8 mouse cellular contexts compared by ENCODE assay signal in genomic region chr1:172528701-172529100, GRCm38 (mm10). TPM values are rescaled to one million over a fixed set of nuclear protein-coding genes. Genes with fewer than 3 reads are reported as not detected.
DNase-seq lines count a peak whose midpoint lies in the region; ATAC-seq and TF ChIP-seq lines count a peak whose summit lies in the region.

No protein-coding gene starts in this region.

- no peak overlapping the region for H3K4me2 ChIP-seq in heart, embryonic 14.5 days (ENCODE audit: low read length)
- H3K4me2 ChIP-seq in kidney, postnatal 0 days (ENCODE audit: low read length), result no peak overlapping the region
- H3K4me2 ChIP-seq in liver, embryonic 12.5 days, result no peak overlapping the region
- H3K4me2 ChIP-seq in neural tube, embryonic 12.5 days (replicated peaks), result no peak overlapping the region
- H3K4me2 ChIP-seq in stomach, embryonic 16.5 days (ENCODE audit: low read depth, low read length), result no peak overlapping the region

- H3K4me3 ChIP-seq in bone marrow, adult 2 months (replicated peaks; ENCODE audit: control insufficient read depth, low read depth, low read length), result no peak overlapping the region
- no peak overlapping the region for H3K4me3 ChIP-seq in heart, embryonic 14.5 days (ENCODE audit: control insufficient read depth in 1 of 2, insufficient read depth in 1 of 2, low read depth in 1 of 2, low read length in 2 of 2)
- no peak overlapping the region for H3K4me3 ChIP-seq in kidney, postnatal 0 days (replicated peaks; ENCODE audit: low read depth, low read length)
- H3K4me3 ChIP-seq in liver, embryonic 12.5 days, result no peak overlapping the region
- H3K4me3 ChIP-seq in neural tube, embryonic 12.5 days, result no peak overlapping the region
- H3K4me3 ChIP-seq in stomach, embryonic 16.5 days (replicated peaks; ENCODE audit: low read length), result no peak overlapping the region

- 6% methylated on average over 7 of the region's 7 CpGs for WGBS in bone marrow, adult 2 months
- 5% methylated on average over 7 of the region's 7 CpGs for WGBS in heart, embryonic 14.5 days
- WGBS in kidney, postnatal 0 days, result 4% methylated on average over 7 of the region's 7 CpGs
- WGBS in liver, embryonic 12.5 days (ENCODE audit: insufficient replicate concordance), result 3% methylated on average over 7 of the region's 7 CpGs
- 7% methylated on average over 7 of the region's 7 CpGs for WGBS in neural tube, embryonic 12.5 days
- WGBS in stomach, embryonic 16.5 days, result 5% methylated on average over 7 of the region's 7 CpGs

- no peak for TF ChIP-seq POLR2A in bone marrow, adult 2 months (IDR thresholded peaks at IDR 0.05; ENCODE audit: borderline replicate concordance, control insufficient read depth, low read depth, low read length)

- H3K36me3 ChIP-seq in heart, embryonic 14.5 days (ENCODE audit: control insufficient read depth, insufficient read depth, low read length), result no peaks in the 10 kb centered on the region
- H3K36me3 ChIP-seq in kidney, postnatal 0 days (ENCODE audit: insufficient read depth, low read length), result no peaks in the 10 kb centered on the region
- no peaks in the 10 kb centered on the region for H3K36me3 ChIP-seq in liver, embryonic 12.5 days
- no peaks in the 10 kb centered on the region for H3K36me3 ChIP-seq in neural tube, embryonic 12.5 days
- H3K36me3 ChIP-seq in stomach, embryonic 16.5 days (ENCODE audit: control insufficient read depth, insufficient read depth, low read length), result no peaks in the 10 kb centered on the region

- no peak overlapping the region for H3K27ac ChIP-seq in bone marrow, adult 2 months (ENCODE audit: control insufficient read depth, insufficient read depth, low read depth, low read length, poor library complexity)
- no peak overlapping the region for H3K27ac ChIP-seq in heart, embryonic 14.5 days (replicated peaks in 1 of 2; ENCODE audit: control insufficient read depth in 1 of 2, insufficient read depth in 1 of 2, low read depth in 2 of 2, low read length in 2 of 2)
- no peak overlapping the region for H3K27ac ChIP-seq in kidney, postnatal 0 days
- no peak overlapping the region for H3K27ac ChIP-seq in liver, embryonic 12.5 days
- H3K27ac ChIP-seq in neural tube, embryonic 12.5 days, result no peak overlapping the region
- H3K27ac ChIP-seq in stomach, embryonic 16.5 days (ENCODE audit: low read length), result no peak overlapping the region

- H3K4me1 ChIP-seq in bone marrow, adult 2 months (ENCODE audit: control insufficient read depth, insufficient read depth, low read length), result peaks cover 6% of the 10 kb centered on the region; the same call in 1 of the 2 replicates
- peaks cover 22 to 24% of the 10 kb centered on the region in 2 experiments for H3K4me1 ChIP-seq in heart, embryonic 14.5 days (ENCODE audit: control insufficient read depth in 2 of 2, insufficient read depth in 2 of 2, low read length in 2 of 2)
- peaks cover 12% of the 10 kb centered on the region for H3K4me1 ChIP-seq in kidney, postnatal 0 days (replicated peaks; ENCODE audit: insufficient read depth, low read length)
- peaks cover 25% of the 10 kb centered on the region for H3K4me1 ChIP-seq in liver, embryonic 12.5 days
- peaks cover 20% of the 10 kb centered on the region for H3K4me1 ChIP-seq in neural tube, embryonic 12.5 days
- peaks cover 7% of the 10 kb centered on the region for H3K4me1 ChIP-seq in stomach, embryonic 16.5 days (ENCODE audit: control insufficient read depth, insufficient read depth, low read length)

- no peak overlapping the region for H3K9ac ChIP-seq in heart, embryonic 14.5 days (ENCODE audit: low read length)
- no peak overlapping the region for H3K9ac ChIP-seq in kidney, postnatal 0 days (ENCODE audit: low read depth, low read length)
- no peak overlapping the region for H3K9ac ChIP-seq in liver, embryonic 12.5 days
- H3K9ac ChIP-seq in neural tube, embryonic 12.5 days, result no peak overlapping the region
- H3K9ac ChIP-seq in stomach, embryonic 16.5 days (ENCODE audit: low read length), result no peak overlapping the region

- H3K9me3 ChIP-seq in heart, embryonic 14.5 days (ENCODE audit: control insufficient read depth, low read length), result no peaks in the 10 kb centered on the region
- no peaks in the 10 kb centered on the region for H3K9me3 ChIP-seq in kidney, postnatal 0 days (replicated peaks; ENCODE audit: low read length)
- H3K9me3 ChIP-seq in liver, embryonic 12.5 days (replicated peaks), result no peaks in the 10 kb centered on the region
- no peaks in the 10 kb centered on the region for H3K9me3 ChIP-seq in neural tube, embryonic 12.5 days
- no peaks in the 10 kb centered on the region for H3K9me3 ChIP-seq in stomach, embryonic 16.5 days (replicated peaks; ENCODE audit: control insufficient read depth, low read length)

- peak; percentile 89 for DNase-seq in A20 (ENCODE audit: low read depth, low spot score)
- peak; percentile 96 for DNase-seq in kidney, postnatal 0 days (ENCODE audit: low spot score)

- TF ChIP-seq CTCF in bone marrow, adult 2 months (IDR thresholded peaks at IDR 0.05; ENCODE audit: control insufficient read depth, insufficient read depth, low read length), result peak; percentile 100
- peak; percentile 100 for TF ChIP-seq CTCF in kidney, postnatal 0 days (IDR thresholded peaks at IDR 0.05; ENCODE audit: low read depth)

- H3K27me3 ChIP-seq in heart, embryonic 14.5 days (ENCODE audit: control insufficient read depth, insufficient read depth, low read length), result peaks cover 25% of the 10 kb centered on the region
- no peaks in the 10 kb centered on the region for H3K27me3 ChIP-seq in kidney, postnatal 0 days (ENCODE audit: insufficient read depth, low read length)
- H3K27me3 ChIP-seq in liver, embryonic 12.5 days (replicated peaks), result peaks cover 71% of the 10 kb centered on the region
- peaks cover 6% of the 10 kb centered on the region; the same call in 1 of the 2 replicates for H3K27me3 ChIP-seq in neural tube, embryonic 12.5 days (replicated peaks)
- no peaks in the 10 kb centered on the region for H3K27me3 ChIP-seq in stomach, embryonic 16.5 days (ENCODE audit: control insufficient read depth, insufficient read depth, low read length)

- ATAC-seq in erythroblast, adult 5-6 weeks (replicated peaks; ENCODE audit: low FRiP score, poor library complexity, severe bottlenecking), result 0 out of 2 replicates have a peak, but pooled peaks have one; percentile 46
- ATAC-seq in heart, embryonic 14.5 days (ENCODE audit: insufficient number of reproducible peaks, insufficient read depth, low FRiP score, low read depth), result peak; percentile 46; the same call in 1 of the 2 replicates
- peak; percentile 85 for ATAC-seq in kidney, postnatal 0 days (replicated peaks; ENCODE audit: low FRiP score, low read depth)
- peak; percentile 53; the same call in 1 of the 2 replicates for ATAC-seq in liver, embryonic 12.5 days
- peak; percentile 73 for ATAC-seq in neural tube, embryonic 12.5 days (ENCODE audit: low FRiP score, low read depth)
- peak; percentile 76 for ATAC-seq in stomach, embryonic 16.5 days (ENCODE audit: insufficient read depth, low FRiP score)

RNA-seq across cellular contexts. Expression of gene Cfap45, which starts 8.1 kb away (rescaled TPM):
- 0.47 and 5.2 TPM in 2 replicates for polyA plus RNA-seq in bone marrow, adult 2 months (2011; ENCODE audit: insufficient read depth, insufficient read length, low replicate concordance, missing spikeins)
- not detected in 2 replicates for total RNA-seq in erythroblast, adult 5-6 weeks (2015; ENCODE audit: low replicate concordance)
- 0.28 TPM in 1 of 2 replicates, not detected in the other for total RNA-seq in erythroblast, adult 5-6 weeks (2017; ENCODE audit: low replicate concordance)
- polyA plus RNA-seq in heart, embryonic 14.5 days (2014; fragmentation: Nextera tagmentation; extraction: Ambion mirVana), result 2.0 and 2.6 TPM in 2 replicates
- 1.1 and 1.3 TPM in 2 replicates for polyA plus RNA-seq in kidney, postnatal 0 days (2015; fragmentation: Nextera tagmentation; extraction: Ambion mirVana)
- polyA plus RNA-seq in liver, embryonic 12.5 days (2016; fragmentation: Nextera tagmentation; extraction: Ambion mirVana), result 0.55 and 0.79 TPM in 2 replicates
- 2.3 and 2.5 TPM in 2 replicates for polyA plus RNA-seq in neural tube, embryonic 12.5 days (2016; fragmentation: Nextera tagmentation; extraction: Ambion mirVana)
- polyA plus RNA-seq in stomach, embryonic 16.5 days (2015; fragmentation: Nextera tagmentation; extraction: Ambion mirVana), result 2.6 and 3.1 TPM in 2 replicates

RNA-seq across cellular contexts. Expression of gene Vsig8, which starts 27.0 kb away (rescaled TPM):
- polyA plus RNA-seq in bone marrow, adult 2 months (2011; ENCODE audit: insufficient read depth, insufficient read length, low replicate concordance, missing spikeins), result not detected in 2 replicates
- not detected in 2 replicates for total RNA-seq in erythroblast, adult 5-6 weeks (2015; ENCODE audit: low replicate concordance)
- total RNA-seq in erythroblast, adult 5-6 weeks (2017; ENCODE audit: low replicate concordance), result not detected in 2 replicates
- polyA plus RNA-seq in heart, embryonic 14.5 days (2014; fragmentation: Nextera tagmentation; extraction: Ambion mirVana), result 0.22 and 0.23 TPM in 2 replicates
- 1.0 and 1.6 TPM in 2 replicates for polyA plus RNA-seq in kidney, postnatal 0 days (2015; fragmentation: Nextera tagmentation; extraction: Ambion mirVana)
- polyA plus RNA-seq in liver, embryonic 12.5 days (2016; fragmentation: Nextera tagmentation; extraction: Ambion mirVana), result not detected in 2 replicates
- polyA plus RNA-seq in neural tube, embryonic 12.5 days (2016; fragmentation: Nextera tagmentation; extraction: Ambion mirVana), result 0.31 and 0.58 TPM in 2 replicates
- polyA plus RNA-seq in stomach, embryonic 16.5 days (2015; fragmentation: Nextera tagmentation; extraction: Ambion mirVana), result 1.6 and 2.5 TPM in 2 replicates

RNA-seq across cellular contexts. Expression of gene Tagln2, which starts 28.9 kb away (rescaled TPM):
- 66.2 and 153 TPM in 2 replicates for polyA plus RNA-seq in bone marrow, adult 2 months (2011; ENCODE audit: insufficient read depth, insufficient read length, low replicate concordance, missing spikeins)
- total RNA-seq in erythroblast, adult 5-6 weeks (2015; ENCODE audit: low replicate concordance), result 135 and 151 TPM in 2 replicates
- total RNA-seq in erythroblast, adult 5-6 weeks (2017; ENCODE audit: low replicate concordance), result 52.7 and 53.7 TPM in 2 replicates
- 187 and 196 TPM in 2 replicates for polyA plus RNA-seq in heart, embryonic 14.5 days (2014; fragmentation: Nextera tagmentation; extraction: Ambion mirVana)
- polyA plus RNA-seq in kidney, postnatal 0 days (2015; fragmentation: Nextera tagmentation; extraction: Ambion mirVana), result 225 and 250 TPM in 2 replicates
- 177 and 178 TPM in 2 replicates for polyA plus RNA-seq in liver, embryonic 12.5 days (2016; fragmentation: Nextera tagmentation; extraction: Ambion mirVana)
- polyA plus RNA-seq in neural tube, embryonic 12.5 days (2016; fragmentation: Nextera tagmentation; extraction: Ambion mirVana), result 105 and 131 TPM in 2 replicates
- 377 and 446 TPM in 2 replicates for polyA plus RNA-seq in stomach, embryonic 16.5 days (2015; fragmentation: Nextera tagmentation; extraction: Ambion mirVana)

RNA-seq across cellular contexts. Expression of gene Igsf9, which starts 47.1 kb away (rescaled TPM):
- 3.1 and 3.7 TPM in 2 replicates for polyA plus RNA-seq in bone marrow, adult 2 months (2011; ENCODE audit: insufficient read depth, insufficient read length, low replicate concordance, missing spikeins)
- total RNA-seq in erythroblast, adult 5-6 weeks (2015; ENCODE audit: low replicate concordance), result not detected in 2 replicates
- total RNA-seq in erythroblast, adult 5-6 weeks (2017; ENCODE audit: low replicate concordance), result not detected in 2 replicates
- 2.0 and 5.0 TPM in 2 replicates for polyA plus RNA-seq in heart, embryonic 14.5 days (2014; fragmentation: Nextera tagmentation; extraction: Ambion mirVana)
- 12.5 and 13.3 TPM in 2 replicates for polyA plus RNA-seq in kidney, postnatal 0 days (2015; fragmentation: Nextera tagmentation; extraction: Ambion mirVana)
- polyA plus RNA-seq in liver, embryonic 12.5 days (2016; fragmentation: Nextera tagmentation; extraction: Ambion mirVana), result 3.9 and 4.2 TPM in 2 replicates
- 83.5 and 84.1 TPM in 2 replicates for polyA plus RNA-seq in neural tube, embryonic 12.5 days (2016; fragmentation: Nextera tagmentation; extraction: Ambion mirVana)
- polyA plus RNA-seq in stomach, embryonic 16.5 days (2015; fragmentation: Nextera tagmentation; extraction: Ambion mirVana), result 51.6 and 55.3 TPM in 2 replicates

RNA-seq across cellular contexts. Expression of gene Slamf9, which starts 53.5 kb away (rescaled TPM):
- 1.7 and 5.4 TPM in 2 replicates for polyA plus RNA-seq in bone marrow, adult 2 months (2011; ENCODE audit: insufficient read depth, insufficient read length, low replicate concordance, missing spikeins)
- total RNA-seq in erythroblast, adult 5-6 weeks (2015; ENCODE audit: low replicate concordance), result 4.0 TPM in 1 of 2 replicates, not detected in the other
- 0.70 and 0.77 TPM in 2 replicates for total RNA-seq in erythroblast, adult 5-6 weeks (2017; ENCODE audit: low replicate concordance)
- 1.5 and 1.6 TPM in 2 replicates for polyA plus RNA-seq in heart, embryonic 14.5 days (2014; fragmentation: Nextera tagmentation; extraction: Ambion mirVana)
- 1.3 and 2.3 TPM in 2 replicates for polyA plus RNA-seq in kidney, postnatal 0 days (2015; fragmentation: Nextera tagmentation; extraction: Ambion mirVana)
- polyA plus RNA-seq in liver, embryonic 12.5 days (2016; fragmentation: Nextera tagmentation; extraction: Ambion mirVana), result 1.1 and 1.3 TPM in 2 replicates
- 0.19 TPM in 1 of 2 replicates, not detected in the other for polyA plus RNA-seq in neural tube, embryonic 12.5 days (2016; fragmentation: Nextera tagmentation; extraction: Ambion mirVana)
- polyA plus RNA-seq in stomach, embryonic 16.5 days (2015; fragmentation: Nextera tagmentation; extraction: Ambion mirVana), result 0.59 and 0.91 TPM in 2 replicates
